Mouse (Mus musculus) embryonic fibroblast, embryonic 13.5 days (primary cell): Measurements from ENCODE around the gene 3110082I17Rik.

ENCODE experiments used
- CTCF ChIP-seq: IDR thresholded peaks from 2 replicates; pipeline ENCODE4 v1.5.1; 2011; ENCODE audit warnings: mild to moderate bottlenecking, control low read depth, low read length, moderate library complexity, borderline replicate concordance; ENCODE audit not compliant: insufficient read depth
- POLR2A ChIP-seq: IDR thresholded peaks from 2 replicates; pipeline ENCODE4 v1.6.1; 2011; ENCODE audit warnings: low read depth, mild to moderate bottlenecking, control low read depth, low read length, moderate library complexity

- TF ChIP-seq CTCF, result no peak
- TF ChIP-seq POLR2A, result no peak
These were observed 68.9 kb downstream of the 3110082I17Rik start for GRCm38 (mm10) chr5:139391309-139391990.
